Comparison of ENCODE assay signal across 18 mouse cellular contexts in the genomic region with DNA sequence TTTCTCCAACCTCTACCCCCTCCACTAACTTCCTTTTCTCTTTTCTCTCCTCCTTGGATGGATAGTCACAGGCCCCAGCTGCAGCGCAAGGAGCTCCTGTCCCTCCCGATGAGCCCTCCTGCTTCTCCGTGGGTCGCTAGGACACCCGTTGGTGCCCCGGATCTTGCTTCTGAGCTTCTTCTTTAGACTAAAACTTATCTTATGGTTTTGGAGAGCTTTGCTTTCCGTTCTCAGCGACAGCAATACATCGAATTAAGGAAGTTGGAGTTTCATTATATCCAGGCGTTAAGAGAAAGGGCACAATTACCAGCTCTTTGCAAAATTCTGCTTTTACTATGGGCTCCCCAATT. TPM values are rescaled to one million over a fixed set of nuclear protein-coding genes. Genes with fewer than 3 reads are reported as not detected.
A peak's percentile ranks its signal among the peaks of the same experiment; 100 is the strongest.
DNase-seq lines count a peak whose midpoint lies in the region; ATAC-seq and TF ChIP-seq lines count a peak whose summit lies in the region.
"Had no signal": no experiment of that assay in that cellular context is flagged by ENCODE, and none has a peak within 500 bp of the region (broad histone marks: within the 10 kb centered on the region; RNA-seq: fewer than 3 reads in every experiment).

No protein-coding gene starts in this region.

- no peak overlapping the region for H3K9ac ChIP-seq in embryonic facial prominence, embryonic 15.5 days
- H3K9ac ChIP-seq in hindbrain, embryonic 16.5 days (ENCODE audit: low read depth, low read length), result no peak overlapping the region
- H3K9ac ChIP-seq in midbrain, embryonic 14.5 days (replicated peaks; ENCODE audit: low read length), result peak overlapping the region; percentile 64
- H3K9ac ChIP-seq in intestine, embryonic 16.5 days (ENCODE audit: low read depth, low read length), result no peak overlapping the region
- H3K9ac ChIP-seq in forebrain, embryonic 14.5 days (ENCODE audit: low read length), result no peak overlapping the region
- H3K9ac ChIP-seq: forebrain, embryonic 15.5 days; liver, embryonic 14.5 days; neural tube, embryonic 12.5 days had no signal

- H3K4me2 ChIP-seq in embryonic facial prominence, embryonic 15.5 days (replicated peaks), result 0 out of 2 replicates have a peak overlapping the region, but pooled peaks have one; percentile 21
- peak overlapping the region; percentile 41 for H3K4me2 ChIP-seq in hindbrain, embryonic 16.5 days (ENCODE audit: low read length)
- peak overlapping the region; percentile 79 for H3K4me2 ChIP-seq in midbrain, embryonic 14.5 days (ENCODE audit: low read length)
- no peak overlapping the region for H3K4me2 ChIP-seq in intestine, embryonic 16.5 days (ENCODE audit: low read depth, low read length)
- H3K4me2 ChIP-seq in forebrain, embryonic 14.5 days (ENCODE audit: low read length), result no peak overlapping the region
- H3K4me2 ChIP-seq: forebrain, embryonic 15.5 days had no signal

- no peaks in the 10 kb centered on the region for H3K9me3 ChIP-seq in embryonic facial prominence, embryonic 15.5 days (replicated peaks)
- H3K9me3 ChIP-seq in embryonic facial prominence, embryonic 10.5 days, result no peaks in the 10 kb centered on the region
- no peaks in the 10 kb centered on the region for H3K9me3 ChIP-seq in hindbrain, embryonic 16.5 days (ENCODE audit: control insufficient read depth, low read length)
- no peaks in the 10 kb centered on the region for H3K9me3 ChIP-seq in midbrain, embryonic 14.5 days (ENCODE audit: control insufficient read depth, low read length)
- H3K9me3 ChIP-seq in intestine, embryonic 16.5 days (ENCODE audit: control insufficient read depth, low read length), result no peaks in the 10 kb centered on the region
- no peaks in the 10 kb centered on the region for H3K9me3 ChIP-seq in forebrain, embryonic 14.5 days (replicated peaks; ENCODE audit: control insufficient read depth, low read length)
- H3K9me3 ChIP-seq: forebrain, embryonic 15.5 days; neural tube, embryonic 12.5 days had no signal

- ATAC-seq in embryonic facial prominence, embryonic 15.5 days (ENCODE audit: insufficient number of reproducible peaks, low FRiP score, low TSS enrichment, low read depth), result no peak
- ATAC-seq in hindbrain, embryonic 16.5 days, result no peak
- ATAC-seq in midbrain, embryonic 14.5 days (ENCODE audit: low FRiP score, low TSS enrichment), result no peak
- ATAC-seq in intestine, embryonic 16.5 days, result no peak
- ATAC-seq in forebrain, embryonic 14.5 days, result no peak
- ATAC-seq: forebrain, embryonic 15.5 days; lung, postnatal 0 days had no signal

- DNase-seq in embryonic facial prominence, embryonic 10.5 days (ENCODE audit: low spot score), result no peak
- no peak for DNase-seq in midbrain, embryonic 14.5 days
- DNase-seq in embryo, embryonic 9.5 days (ENCODE audit: extremely low spot score), result no peak
- DNase-seq in forebrain, embryonic 14.5 days (ENCODE audit: low spot score), result no peak
- DNase-seq: cerebellum, adult 11 months; heart, postnatal 4 days; kidney, adult 18-20 months; kidney, postnatal 36 days; thymus, adult 18-20 months had no signal

- no peaks in the 10 kb centered on the region for H3K36me3 ChIP-seq in embryonic facial prominence, embryonic 15.5 days
- H3K36me3 ChIP-seq in embryonic facial prominence, embryonic 10.5 days (replicated peaks), result no peaks in the 10 kb centered on the region
- H3K36me3 ChIP-seq in hindbrain, embryonic 16.5 days (ENCODE audit: control insufficient read depth, insufficient read depth, low read length), result no peaks in the 10 kb centered on the region
- peaks cover 17% of the 10 kb centered on the region for H3K36me3 ChIP-seq in midbrain, embryonic 14.5 days (ENCODE audit: control insufficient read depth, insufficient read depth, low read length)
- no peaks in the 10 kb centered on the region for H3K36me3 ChIP-seq in intestine, embryonic 16.5 days (ENCODE audit: control insufficient read depth, insufficient read depth, low read length)
- H3K36me3 ChIP-seq in forebrain, embryonic 14.5 days (ENCODE audit: control insufficient read depth, insufficient read depth, low read length), result no peaks in the 10 kb centered on the region
- H3K36me3 ChIP-seq: forebrain, embryonic 15.5 days; neural tube, embryonic 12.5 days had no signal

- no peak for TF ChIP-seq POLR2A in bone marrow macrophage, adult 2 months (IDR thresholded peaks at IDR 0.05; ENCODE audit: borderline replicate concordance, low read depth, low read length)

- H3K27ac ChIP-seq in embryonic facial prominence, embryonic 15.5 days (replicated peaks), result no peak overlapping the region
- no peak overlapping the region for H3K27ac ChIP-seq in embryonic facial prominence, embryonic 10.5 days (replicated peaks)
- no peak overlapping the region for H3K27ac ChIP-seq in bone marrow macrophage, adult 2 months (ENCODE audit: insufficient read depth, low read depth, low read length)
- peak overlapping the region; percentile 69 for H3K27ac ChIP-seq in hindbrain, embryonic 16.5 days (ENCODE audit: low read depth, low read length)
- peak overlapping the region; percentile 93 for H3K27ac ChIP-seq in midbrain, embryonic 14.5 days (replicated peaks; ENCODE audit: low read depth, low read length)
- H3K27ac ChIP-seq in intestine, embryonic 16.5 days (ENCODE audit: low read length), result no peak overlapping the region
- no peak overlapping the region for H3K27ac ChIP-seq in forebrain, embryonic 14.5 days (ENCODE audit: low read depth, low read length)
- H3K27ac ChIP-seq: forebrain, embryonic 15.5 days; liver, embryonic 14.5 days; neural tube, embryonic 12.5 days had no signal

- H3K27me3 ChIP-seq in embryonic facial prominence, embryonic 15.5 days, result peaks cover 95% of the 10 kb centered on the region
- H3K27me3 ChIP-seq in embryonic facial prominence, embryonic 10.5 days (replicated peaks; ENCODE audit: low read depth, poor library complexity, severe bottlenecking), result peaks cover 99% of the 10 kb centered on the region
- H3K27me3 ChIP-seq in hindbrain, embryonic 16.5 days (replicated peaks; ENCODE audit: control insufficient read depth, insufficient read depth, low read length), result peaks cover 61% of the 10 kb centered on the region
- H3K27me3 ChIP-seq in midbrain, embryonic 14.5 days (ENCODE audit: control insufficient read depth, insufficient read depth, low read length), result peaks cover 44% of the 10 kb centered on the region
- peaks cover 81% of the 10 kb centered on the region for H3K27me3 ChIP-seq in intestine, embryonic 16.5 days (replicated peaks; ENCODE audit: control insufficient read depth, insufficient read depth, low read length)
- peaks cover 89% of the 10 kb centered on the region for H3K27me3 ChIP-seq in forebrain, embryonic 14.5 days (replicated peaks; ENCODE audit: control insufficient read depth, insufficient read depth, low read length)

- WGBS in embryonic facial prominence, embryonic 15.5 days, result under 1% methylated on average over 10 of the region's 10 CpGs
- under 1% methylated on average over 10 of the region's 10 CpGs for WGBS in embryonic facial prominence, embryonic 10.5 days
- WGBS in hindbrain, embryonic 16.5 days, result 4% methylated on average over 10 of the region's 10 CpGs
- 7% methylated on average over 10 of the region's 10 CpGs for WGBS in midbrain, embryonic 14.5 days
- 2% methylated on average over 10 of the region's 10 CpGs for WGBS in intestine, embryonic 16.5 days
- WGBS in forebrain, embryonic 14.5 days, result 0% methylated on average over 10 of the region's 10 CpGs

- TF ChIP-seq CTCF in bone marrow macrophage, adult 2 months (IDR thresholded peaks at IDR 0.05; ENCODE audit: low read depth, low read length), result no peak

- H3K4me1 ChIP-seq in embryonic facial prominence, embryonic 15.5 days, result peaks cover 8% of the 10 kb centered on the region; the same call in 1 of the 2 replicates
- peaks cover 15% of the 10 kb centered on the region for H3K4me1 ChIP-seq in embryonic facial prominence, embryonic 10.5 days
- H3K4me1 ChIP-seq in bone marrow macrophage, adult 2 months (ENCODE audit: control insufficient read depth, insufficient read depth, low read length), result no peaks in the 10 kb centered on the region
- H3K4me1 ChIP-seq in hindbrain, embryonic 16.5 days (ENCODE audit: control insufficient read depth, insufficient read depth, low read depth, low read length), result peaks cover 4% of the 10 kb centered on the region; the same call in 1 of the 2 replicates
- peaks cover 46% of the 10 kb centered on the region for H3K4me1 ChIP-seq in midbrain, embryonic 14.5 days (ENCODE audit: control insufficient read depth, insufficient read depth, low read length)
- H3K4me1 ChIP-seq in intestine, embryonic 16.5 days (ENCODE audit: control insufficient read depth, insufficient read depth, low read length), result no peaks in the 10 kb centered on the region
- H3K4me1 ChIP-seq in forebrain, embryonic 14.5 days (ENCODE audit: control insufficient read depth, insufficient read depth, low read length), result no peaks in the 10 kb centered on the region
- H3K4me1 ChIP-seq: forebrain, embryonic 15.5 days; neural tube, embryonic 12.5 days had no signal

- no peak overlapping the region for H3K4me3 ChIP-seq in embryonic facial prominence, embryonic 15.5 days (replicated peaks)
- H3K4me3 ChIP-seq in embryonic facial prominence, embryonic 10.5 days, result no peak overlapping the region
- H3K4me3 ChIP-seq in bone marrow macrophage, adult 2 months (ENCODE audit: insufficient read depth, low read length), result peak overlapping the region; percentile 9; the same call in 1 of the 2 replicates
- no peak overlapping the region for H3K4me3 ChIP-seq in hindbrain, embryonic 16.5 days (ENCODE audit: low read length)
- H3K4me3 ChIP-seq in midbrain, embryonic 14.5 days (replicated peaks; ENCODE audit: low read depth, low read length), result peak overlapping the region; percentile 21
- no peak overlapping the region for H3K4me3 ChIP-seq in intestine, embryonic 16.5 days (ENCODE audit: low read length)
- H3K4me3 ChIP-seq in forebrain, embryonic 14.5 days (ENCODE audit: low read depth, low read length), result no peak overlapping the region
- H3K4me3 ChIP-seq: forebrain, embryonic 15.5 days; neural tube, embryonic 12.5 days had no signal

RNA-seq across cellular contexts. Expression of gene En2, which starts 10.1 kb away (rescaled TPM):
- not detected in 2 replicates for polyA plus RNA-seq in embryonic facial prominence, embryonic 15.5 days (2015; fragmentation: Nextera tagmentation; extraction: Ambion mirVana)
- 0.05 TPM in 1 of 2 replicates, not detected in the other for polyA plus RNA-seq in embryonic facial prominence, embryonic 10.5 days (2016; fragmentation: Nextera tagmentation; extraction: Ambion mirVana)
- not detected in 2 replicates for polyA plus RNA-seq in bone marrow macrophage, adult 2 months (2012; ENCODE audit: insufficient read depth, insufficient read length, missing spikeins)
- polyA plus RNA-seq in hindbrain, embryonic 16.5 days (2015; fragmentation: Nextera tagmentation; extraction: Ambion mirVana), result 0.40 and 0.55 TPM in 2 replicates
- 3.8 TPM in 2 replicates for polyA plus RNA-seq in midbrain, embryonic 14.5 days (2014; fragmentation: Nextera tagmentation; extraction: Ambion mirVana)
- polyA plus RNA-seq in intestine, embryonic 16.5 days (2015; fragmentation: Nextera tagmentation; extraction: Ambion mirVana), result not detected in 2 replicates
- polyA plus RNA-seq in forebrain, embryonic 14.5 days (2014; fragmentation: Nextera tagmentation; extraction: Ambion mirVana), result not detected in 2 replicates
- polyA plus RNA-seq: forebrain, embryonic 15.5 days; limb, embryonic 11.5 days; liver, embryonic 14.5 days; lung, postnatal 0 days had no signal

Comparison
In these comparisons a context has a peak if more than half of its experiments do, and no peak if none do; other contexts are left out.
1. H3K27ac ChIP-seq: peak in hindbrain, embryonic 16.5 days (single experiment) and midbrain, embryonic 14.5 days (single experiment); none in embryonic facial prominence, embryonic 15.5 days (single experiment), embryonic facial prominence, embryonic 10.5 days (single experiment), bone marrow macrophage, adult 2 months (single experiment), intestine, embryonic 16.5 days (single experiment) and forebrain, embryonic 14.5 days (single experiment).
2. H3K4me2 ChIP-seq: peak in embryonic facial prominence, embryonic 15.5 days (single experiment), hindbrain, embryonic 16.5 days (single experiment) and midbrain, embryonic 14.5 days (single experiment); none in intestine, embryonic 16.5 days (single experiment) and forebrain, embryonic 14.5 days (single experiment).
3. H3K4me3 ChIP-seq: peak in bone marrow macrophage, adult 2 months (single experiment) and midbrain, embryonic 14.5 days (single experiment); none in embryonic facial prominence, embryonic 15.5 days (single experiment), embryonic facial prominence, embryonic 10.5 days (single experiment), hindbrain, embryonic 16.5 days (single experiment), intestine, embryonic 16.5 days (single experiment) and forebrain, embryonic 14.5 days (single experiment).